Mouse (Mus musculus) thymus, adult 2 months (tissue): ENCODE data around the gene Sorbs2. TPM values are rescaled to one million over a fixed set of nuclear protein-coding genes. Genes with fewer than 3 reads are reported as not detected.

ENCODE experiments used
- DNase-seq: peaks from one replicate; pipeline ENCODE4 v3.0.0; 2021
- H3K27ac ChIP-seq: fragments of 200-500 bp; 2 replicates; pipeline ENCODE4 v1.5.1; 2012; ENCODE audit warnings: low read length, control low read depth; ENCODE audit not compliant: control insufficient read depth, insufficient read depth
- H3K27me3 ChIP-seq: fragments of 200-500 bp; 2 replicates; pipeline ENCODE4 v1.6.1; 2012; ENCODE audit warnings: mild to moderate bottlenecking, low read length, moderate library complexity, mixed read lengths; ENCODE audit not compliant: control insufficient read depth, insufficient read depth
- H3K36me3 ChIP-seq: fragments of 200-500 bp; 2 replicates; pipeline ENCODE4 v1.6.1; 2012; ENCODE audit warnings: mild to moderate bottlenecking, low read length, moderate library complexity; ENCODE audit not compliant: control insufficient read depth, insufficient read depth
- H3K4me1 ChIP-seq: fragments of 200-500 bp; replicated peaks from 2 replicates; pipeline ENCODE4 v1.6.1; 2012; ENCODE audit warnings: low read length; ENCODE audit not compliant: control insufficient read depth, insufficient read depth
- H3K4me3 ChIP-seq: fragments of 200-500 bp; 2 replicates; pipeline ENCODE4 v1.5.1; 2012; ENCODE audit warnings: mild to moderate bottlenecking, low read length, control low read depth, moderate library complexity; ENCODE audit not compliant: control insufficient read depth, insufficient read depth
- CTCF ChIP-seq: fragments of 200-500 bp; IDR thresholded peaks from 2 replicates; pipeline ENCODE4 v1.5.1; 2012; ENCODE audit warnings: mild to moderate bottlenecking, control low read depth, low read length, moderate library complexity, borderline replicate concordance; ENCODE audit not compliant: control insufficient read depth, poor library complexity, insufficient read depth; ENCODE audit errors: extremely low read depth
- POLR2A ChIP-seq: fragments of 200-500 bp; IDR thresholded peaks from 2 replicates; pipeline ENCODE4 v1.6.1; 2012; ENCODE audit warnings: mild to moderate bottlenecking, low read length, control low read depth, moderate library complexity; ENCODE audit not compliant: control insufficient read depth, poor library complexity, insufficient read depth; ENCODE audit errors: extremely low read depth
- WGBS: fragments of 180-500 bp; shearing (Covaris S2); methylation state at CpG from one replicate; pipeline ENCODE4 v1.1.7; 2018; 5-methylcytosine and 5-hydroxymethylcytosine counted together
- polyA plus RNA-seq: library from polyadenylated mRNA; depleted of rRNA; stranded (reverse); fragments of >200 nt; gene quantifications from 2 replicates; pipeline ENCODE4 v1.2.3, GENCODE M21; 2012

Gene Sorbs2
- polyA plus RNA-seq, 1 experiment = 9.0 TPM

GRCm38 (mm10) chr8:45605419-45605818 is 97.8 kb downstream of the Sorbs2 start:
- no peak for DNase-seq
- H3K4me1 ChIP-seq = no peaks in the 10 kb centered on the region
- no peaks in the 10 kb centered on the region for H3K36me3 ChIP-seq
- H3K4me3 ChIP-seq = no peak overlapping the region
- no peak overlapping the region for H3K27ac ChIP-seq
- 86% methylated on average over 1 of the region's 1 CpGs for WGBS
- no peaks in the 10 kb centered on the region for H3K27me3 ChIP-seq
- TF ChIP-seq POLR2A = no peak
- no peak for TF ChIP-seq CTCF

- 94% methylated on average over 6 of the region's 6 CpGs for WGBS
- TF ChIP-seq CTCF (no peak), POLR2A (no peak)
- Histone ChIP-seq H3K36me3 (no peaks in the 10 kb centered on the region), H3K4me3 (no peak overlapping the region), H3K4me1 (no peaks in the 10 kb centered on the region), H3K27ac (no peak overlapping the region), H3K27me3 (no peaks in the 10 kb centered on the region)
- DNase-seq = no peak
These were observed 99.4 kb downstream of the Sorbs2 start for GRCm38 (mm10) chr8:45607012-45607411.

- TF ChIP-seq POLR2A (no peak), CTCF (no peak)
- 95% methylated on average over 6 of the region's 6 CpGs for WGBS
These were observed 100.8 kb downstream of the Sorbs2 start for GRCm38 (mm10) chr8:45608413-45608812.

GRCm38 (mm10) chr8:45610426-45611215 is 103.0 kb downstream of the Sorbs2 start:
- H3K4me3 ChIP-seq = no peak overlapping the region
- 73% methylated on average over 7 of the region's 7 CpGs for WGBS
- H3K36me3 ChIP-seq = no peaks in the 10 kb centered on the region
- H3K27ac ChIP-seq = no peak overlapping the region
- H3K27me3 ChIP-seq = no peaks in the 10 kb centered on the region
- TF ChIP-seq POLR2A (no peak), CTCF (no peak)
- H3K4me1 ChIP-seq = no peaks in the 10 kb centered on the region
- no peak for DNase-seq

More at GRCm38 (mm10) chr8:45608413-45608812, 100.8 kb downstream of the Sorbs2 start:
- Histone ChIP-seq H3K4me3 (no peak overlapping the region), H3K27ac (no peak overlapping the region), H3K4me1 (no peaks in the 10 kb centered on the region), H3K36me3 (no peaks in the 10 kb centered on the region), H3K27me3 (no peaks in the 10 kb centered on the region)
- no peak for DNase-seq

- Histone ChIP-seq H3K4me1 (no peaks in the 10 kb centered on the region), H3K27me3 (no peaks in the 10 kb centered on the region), H3K36me3 (no peaks in the 10 kb centered on the region), H3K4me3 (no peak overlapping the region), H3K27ac (no peak overlapping the region)
- no peak for TF ChIP-seq POLR2A
- TF ChIP-seq CTCF = no peak
- no peak for DNase-seq
- 81% methylated on average over 1 of the region's 1 CpGs for WGBS
These were observed 103.7 kb downstream of the Sorbs2 start for GRCm38 (mm10) chr8:45611320-45611719.

- DNase-seq = no peak
- TF ChIP-seq POLR2A (no peak), CTCF (no peak)
- 81% methylated on average over 5 of the region's 5 CpGs for WGBS
- Histone ChIP-seq H3K4me3 (no peak overlapping the region), H3K36me3 (no peaks in the 10 kb centered on the region), H3K27ac (no peak overlapping the region), H3K27me3 (no peaks in the 10 kb centered on the region), H3K4me1 (no peaks in the 10 kb centered on the region)
These were observed 107.0 kb downstream of the Sorbs2 start for GRCm38 (mm10) chr8:45614610-45615009.
